Mouse (Mus musculus) limb, embryonic 11.5 days (tissue): Measurements from ENCODE around the gene 6430548M08Rik. TPM values are rescaled to one million over a fixed set of nuclear protein-coding genes. Genes with fewer than 3 reads are reported as not detected.
A peak's percentile ranks its signal among the peaks of the same experiment; 100 is the strongest.

Source experiments
- ATAC-seq: fragments of 200-750 bp; cut with Nextera tagmentation; 2 replicates; pipeline ENCODE4 v1.8.0; 2017; ENCODE audit warnings: low read depth; ENCODE audit not compliant: insufficient number of reproducible peaks, low FRiP score, low TSS enrichment
- DNase-seq: peaks from one replicate; pipeline ENCODE4 v3.0.0-alpha.2; 2015; ENCODE audit warnings: low spot score
- H3K27ac ChIP-seq: fragments of 300-500 bp; sonication (generic); replicated peaks from 2 replicates; pipeline ENCODE4 v1.5.1; 2014; ENCODE audit warnings: low read depth, mild to moderate bottlenecking, low read length
- H3K27me3 ChIP-seq: fragments of 300-500 bp; sonication (generic); 2 replicates; pipeline ENCODE4 v1.6.1; 2014; ENCODE audit warnings: mild to moderate bottlenecking, low read length, mixed read lengths; ENCODE audit not compliant: control insufficient read depth, insufficient read depth
- H3K36me3 ChIP-seq: fragments of 300-500 bp; sonication (generic); 2 replicates; pipeline ENCODE4 v1.6.1; 2014; ENCODE audit warnings: mild to moderate bottlenecking, low read length, moderate library complexity, mixed read lengths; ENCODE audit not compliant: control insufficient read depth, insufficient read depth
- H3K4me1 ChIP-seq: fragments of 300-500 bp; sonication (generic); 2 replicates; pipeline ENCODE4 v1.6.1; 2014; ENCODE audit warnings: low read length, mixed read lengths; ENCODE audit not compliant: control insufficient read depth, insufficient read depth
- H3K4me2 ChIP-seq: fragments of 300-500 bp; sonication (generic); 2 replicates; pipeline ENCODE4 v1.6.1; 2014; ENCODE audit warnings: low read depth, mild to moderate bottlenecking, moderate library complexity; ENCODE audit not compliant: severe bottlenecking
- H3K4me3 ChIP-seq: fragments of 300-500 bp; sonication (generic); 2 replicates; pipeline ENCODE4 v1.5.1; 2014; ENCODE audit warnings: low read depth, low read length
- H3K9ac ChIP-seq: fragments of 300-500 bp; sonication (generic); 2 replicates; pipeline ENCODE4 v1.6.1; 2014; ENCODE audit warnings: mild to moderate bottlenecking, low read length
- H3K9me3 ChIP-seq: fragments of 300-500 bp; sonication (generic); 2 replicates; pipeline ENCODE4 v1.6.1; 2016; ENCODE audit warnings: low read length; ENCODE audit not compliant: control insufficient read depth
- WGBS: fragments of 180-500 bp; shearing (Covaris S2); extraction: QIAGEN DNeasy Blood & Tissue Kit; methylation state at CpG from one replicate; pipeline ENCODE4 v1.1.7; 2014; 5-methylcytosine and 5-hydroxymethylcytosine counted together
- polyA plus RNA-seq: library from polyadenylated mRNA; unstranded; fragments of >200 nt; fragmentation: Nextera tagmentation; extraction: Ambion mirVana; gene quantifications from 2 replicates; pipeline ENCODE4 v1.2.1, GENCODE M21; 2014

The 6430548M08Rik gene
- polyA plus RNA-seq, 1 experiment from 2014 or later: 1.8 TPM

GRCm38 (mm10) chr8:120096486-120096885 lies 17.5 kb upstream of the 6430548M08Rik start:
- WGBS: 68% methylated on average over 2 of the region's 2 CpGs
- Histone ChIP-seq H3K27me3 (no peaks in the 10 kb centered on the region), H3K36me3 (peaks cover 6% of the 10 kb centered on the region), H3K27ac (no peak overlapping the region), H3K4me2 (no peak overlapping the region), H3K9ac (no peak overlapping the region), H3K4me1 (no peaks in the 10 kb centered on the region), H3K4me3 (no peak overlapping the region), H3K9me3 (no peaks in the 10 kb centered on the region)
- ATAC-seq (no peak), DNase-seq (no peak)

DNA sequence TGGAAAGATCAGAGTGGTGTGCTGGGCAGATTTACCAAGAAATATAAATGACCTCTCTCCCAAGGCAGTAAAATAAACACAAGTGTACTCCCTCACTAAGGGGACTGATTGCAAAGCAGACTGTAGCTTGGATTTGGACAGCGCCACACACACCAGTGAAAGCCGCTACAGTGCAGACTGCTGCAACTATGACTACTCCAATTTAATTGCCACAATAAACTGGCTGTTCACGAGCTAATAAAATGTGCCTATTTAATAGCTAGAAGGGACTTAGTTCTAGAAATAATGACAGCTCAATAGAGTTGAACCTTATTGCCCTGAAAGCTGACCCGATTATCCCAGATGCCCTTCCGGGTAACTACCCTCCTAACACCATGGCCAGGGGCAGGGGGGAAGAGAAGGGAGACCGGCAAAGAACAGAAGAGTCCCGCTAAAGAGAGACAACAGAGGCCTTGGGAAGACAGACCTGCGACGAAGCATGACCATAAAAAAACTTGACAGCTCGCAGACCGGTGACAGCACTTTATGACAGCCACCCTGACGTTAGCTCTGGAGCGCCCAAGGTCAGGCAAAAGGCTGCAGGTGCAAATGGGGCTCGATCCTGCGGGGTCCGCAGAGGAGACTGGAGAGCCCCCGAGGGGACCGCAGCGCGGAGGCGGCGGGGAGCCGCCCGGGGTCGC lies 13.4 kb upstream of the 6430548M08Rik start:
- 4% methylated on average over 25 of the region's 25 CpGs for WGBS
- ATAC-seq: 0 out of 2 replicates have a peak, but pooled peaks have one; percentile 48

DNA sequence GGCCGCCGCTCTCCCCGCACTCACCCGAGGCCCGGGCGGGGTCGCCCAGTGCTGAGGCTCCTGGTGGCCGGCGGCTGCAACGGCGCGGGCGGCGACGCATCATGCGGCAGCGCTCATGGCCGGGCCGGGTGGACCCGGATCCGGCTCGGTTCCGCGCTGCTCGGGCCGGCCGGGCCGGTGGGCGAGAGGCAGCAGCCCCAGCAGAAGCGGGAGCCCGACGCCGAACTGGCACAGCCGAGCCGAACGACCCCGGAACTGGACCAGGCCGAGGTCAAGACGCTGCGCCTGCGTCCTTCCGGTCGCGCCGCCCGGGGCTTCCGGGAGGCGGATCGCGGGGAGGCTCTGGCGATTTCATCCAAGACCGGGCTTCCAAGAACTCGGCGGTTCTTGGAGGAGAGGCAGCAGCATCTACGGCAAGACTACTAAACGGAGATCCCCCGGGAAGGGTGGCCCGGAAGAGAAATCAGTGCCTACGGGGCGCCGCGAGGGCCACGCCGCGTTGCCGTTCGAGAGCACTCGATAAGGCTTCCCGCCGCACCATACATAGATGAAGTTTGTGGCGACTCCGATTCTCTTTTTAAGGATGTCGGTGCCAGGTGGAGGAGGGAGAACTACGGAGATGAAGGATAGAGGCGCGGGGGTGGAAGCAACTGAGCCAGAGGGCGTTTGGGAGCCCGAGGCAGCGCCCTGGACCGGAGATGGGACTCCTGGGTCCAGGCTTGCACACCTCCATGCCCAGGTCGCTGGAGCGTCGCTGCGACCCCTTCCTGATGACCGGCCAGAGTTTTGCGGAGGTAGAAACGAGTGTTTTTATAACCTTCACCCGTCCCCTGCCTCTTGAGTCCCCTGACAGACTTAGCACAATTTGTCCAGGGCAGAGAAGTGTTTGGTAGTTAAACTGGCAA lies 12.6 kb upstream of the 6430548M08Rik start, which contains the start of gene Zdhhc7:
Gene Zdhhc7, minus strand, starts transcription at position 415 of the 905 bp plus-strand sequence.
- under 1% methylated on average over 71 of the region's 88 CpGs for WGBS
- Histone ChIP-seq H3K27me3 (no peaks in the 10 kb centered on the region), H3K9me3 (no peaks in the 10 kb centered on the region), H3K36me3 (no peaks in the 10 kb centered on the region), H3K4me2 (peak within 1 kb of the TSS; percentile 95), H3K4me1 (peaks cover 5% of the 10 kb centered on the region; the same call in 1 of the 2 replicates), H3K9ac (peak within 1 kb of the TSS; percentile 70), H3K27ac (peak within 1 kb of the TSS; percentile 68), H3K4me3 (peak within 1 kb of the TSS; percentile 90)
- DNase-seq (peak; percentile 82), ATAC-seq (no peak; the same call in 1 of the 2 replicates)

More for the DNA sequence above, 13.4 kb upstream of the 6430548M08Rik start:
- no peaks in the 10 kb centered on the region for H3K9me3 ChIP-seq
- H3K4me3 ChIP-seq: peak overlapping the region; percentile 90
- DNase-seq: peak; percentile 29
- H3K4me2 ChIP-seq: peak overlapping the region; percentile 95
- peaks cover 5% of the 10 kb centered on the region; the same call in 1 of the 2 replicates for H3K4me1 ChIP-seq
- peak overlapping the region; percentile 70 for H3K9ac ChIP-seq
- H3K36me3 ChIP-seq: no peaks in the 10 kb centered on the region
- no peaks in the 10 kb centered on the region for H3K27me3 ChIP-seq
- H3K27ac ChIP-seq: no peak overlapping the region; the same call in 1 of the 2 replicates

DNA sequence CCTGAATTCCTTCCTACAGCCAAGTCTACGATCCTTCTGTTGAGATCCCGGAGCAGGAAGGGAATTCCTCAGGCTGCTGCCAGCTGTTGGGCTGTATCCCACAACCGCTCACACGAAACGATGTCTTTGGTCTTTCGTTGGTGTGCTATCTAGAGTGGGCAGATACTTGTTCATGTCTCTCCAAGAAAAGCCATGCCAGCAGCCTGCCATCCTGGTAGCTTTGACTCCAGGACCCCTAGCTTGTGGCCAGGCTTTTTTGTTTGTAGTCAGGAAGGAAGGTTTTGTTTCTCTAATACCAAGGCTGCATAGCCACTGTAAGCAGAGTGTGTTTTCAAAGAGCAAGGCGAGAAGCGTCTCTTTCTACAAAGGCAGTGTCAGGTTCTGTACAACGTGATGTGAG lies 10.0 kb upstream of the 6430548M08Rik start:
- Histone ChIP-seq H3K4me1 (peaks cover 5% of the 10 kb centered on the region; the same call in 1 of the 2 replicates), H3K27ac (no peak overlapping the region), H3K4me3 (no peak overlapping the region), H3K9me3 (no peaks in the 10 kb centered on the region), H3K4me2 (no peak overlapping the region), H3K9ac (no peak overlapping the region), H3K36me3 (no peaks in the 10 kb centered on the region), H3K27me3 (no peaks in the 10 kb centered on the region)
- no peak for DNase-seq
- ATAC-seq: no peak
- WGBS: 89% methylated on average over 9 of the region's 9 CpGs

DNA sequence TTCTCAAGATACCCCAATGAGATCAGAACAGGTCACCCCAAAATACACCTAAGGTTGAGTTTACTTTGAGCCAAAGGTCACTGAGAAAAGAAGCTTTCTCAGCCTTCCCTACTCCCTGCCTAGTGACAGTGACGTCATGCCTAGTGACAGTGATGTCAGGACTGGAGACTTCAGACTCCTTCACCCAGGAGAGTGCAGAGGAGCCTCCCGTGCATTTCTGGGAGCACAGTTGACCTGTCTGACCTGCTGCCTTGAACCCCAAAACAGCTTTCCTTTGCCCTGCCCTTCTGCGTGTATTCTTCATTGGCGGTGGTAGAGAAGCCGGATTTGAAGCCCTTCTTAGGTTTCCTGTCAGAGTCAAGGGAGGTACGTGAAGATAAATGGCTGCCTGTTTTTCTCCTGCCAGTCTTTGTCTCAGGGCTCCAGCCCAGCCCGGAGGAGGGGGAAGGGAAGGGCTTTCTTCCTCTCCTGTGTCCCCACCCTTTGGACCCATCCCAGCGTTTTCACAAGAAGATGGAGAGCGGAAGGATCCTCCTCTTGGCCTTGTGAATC lies 9.2 kb upstream of the 6430548M08Rik start:
- 69% methylated on average over 9 of the region's 9 CpGs for WGBS
- ATAC-seq: no peak

GRCm38 (mm10) chr8:120109149-120109548 lies 4.8 kb upstream of the 6430548M08Rik start:
- no peaks in the 10 kb centered on the region for H3K9me3 ChIP-seq

More for the DNA sequence above, 9.2 kb upstream of the 6430548M08Rik start:
- DNase-seq: no peak
- H3K4me3 ChIP-seq: no peak overlapping the region
- no peaks in the 10 kb centered on the region for H3K36me3 ChIP-seq
- H3K9me3 ChIP-seq: no peaks in the 10 kb centered on the region
- H3K4me1 ChIP-seq: peaks cover 5% of the 10 kb centered on the region; the same call in 1 of the 2 replicates
- no peak overlapping the region for H3K27ac ChIP-seq
- H3K4me2 ChIP-seq: no peak overlapping the region
- H3K9ac ChIP-seq: no peak overlapping the region
- no peaks in the 10 kb centered on the region for H3K27me3 ChIP-seq

GRCm38 (mm10) chr8:120110966-120111365 lies 3.0 kb upstream of the 6430548M08Rik start:
- H3K9ac ChIP-seq: no peak overlapping the region
- no peak overlapping the region for H3K4me2 ChIP-seq
- 84% methylated on average over 4 of the region's 4 CpGs for WGBS
- ATAC-seq (no peak), DNase-seq (no peak)
- H3K27ac ChIP-seq: no peak overlapping the region
- H3K4me3 ChIP-seq: no peak overlapping the region
- no peaks in the 10 kb centered on the region for H3K36me3 ChIP-seq
- H3K9me3 ChIP-seq: no peaks in the 10 kb centered on the region
- H3K27me3 ChIP-seq: peaks cover 18% of the 10 kb centered on the region
- H3K4me1 ChIP-seq: 0 out of 2 replicates have a peak, but pooled peaks cover 3% of the 10 kb centered on the region

More at GRCm38 (mm10) chr8:120109149-120109548, 4.8 kb upstream of the 6430548M08Rik start:
- 35% methylated on average over 3 of the region's 3 CpGs for WGBS
- H3K4me2 ChIP-seq: no peak overlapping the region
- no peaks in the 10 kb centered on the region for H3K4me1 ChIP-seq
- no peak overlapping the region for H3K4me3 ChIP-seq
- DNase-seq (no peak), ATAC-seq (no peak)
- H3K36me3 ChIP-seq: no peaks in the 10 kb centered on the region
- H3K27ac ChIP-seq: no peak overlapping the region
- peaks cover 1% of the 10 kb centered on the region for H3K27me3 ChIP-seq
- no peak overlapping the region for H3K9ac ChIP-seq

DNA sequence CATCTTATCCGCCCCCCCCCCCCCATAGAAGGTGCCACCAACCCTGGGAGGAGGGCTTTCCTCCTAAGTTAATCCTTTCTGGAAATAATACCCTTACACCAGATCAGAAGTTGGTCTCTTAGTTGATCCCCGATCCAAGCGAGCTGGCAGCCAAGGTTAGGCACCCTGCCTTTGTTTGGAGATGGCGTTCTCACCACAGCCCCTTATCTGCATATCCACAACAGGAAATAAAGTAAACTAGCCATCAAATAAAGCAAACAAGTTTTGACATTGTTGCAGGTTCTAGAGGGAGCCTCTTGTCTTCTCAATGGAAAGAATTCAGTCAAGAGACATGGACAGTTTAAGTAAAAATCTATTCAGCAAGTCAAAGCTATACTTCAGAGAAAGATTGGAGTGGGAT lies 2.6 kb upstream of the 6430548M08Rik start:
- ATAC-seq: no peak

More for the DNA sequence above, 2.6 kb upstream of the 6430548M08Rik start:
- H3K4me2 ChIP-seq: no peak overlapping the region
- no peaks in the 10 kb centered on the region for H3K36me3 ChIP-seq
- H3K9ac ChIP-seq: no peak overlapping the region
- H3K4me3 ChIP-seq: no peak overlapping the region
- H3K27ac ChIP-seq: no peak overlapping the region
- 68% methylated on average over 4 of the region's 4 CpGs for WGBS
- 0 out of 2 replicates have a peak, but pooled peaks cover 3% of the 10 kb centered on the region for H3K4me1 ChIP-seq
- DNase-seq: no peak
- H3K27me3 ChIP-seq: peaks cover 22% of the 10 kb centered on the region
- no peaks in the 10 kb centered on the region for H3K9me3 ChIP-seq
